Mouse (Mus musculus) limb, embryonic 14.5 days (tissue): ENCODE results near the gene Tbc1d17. TPM values are rescaled to one million over a fixed set of nuclear protein-coding genes. Genes with fewer than 3 reads are reported as not detected.

Source experiments
- ATAC-seq: fragments of 200-750 bp; cut with Nextera tagmentation; 2 replicates; pipeline ENCODE4 v1.8.0; 2017; ENCODE audit warnings: low read depth, moderate number of reproducible peaks, moderate TSS enrichment; ENCODE audit not compliant: low FRiP score
- DNase-seq: peaks from one replicate; pipeline ENCODE4 v3.0.0-alpha.2; 2015; ENCODE audit warnings: low spot score
- H3K27ac ChIP-seq: fragments of 300-500 bp; sonication (generic); replicated peaks from 2 replicates; pipeline ENCODE4 v1.5.1; 2014; ENCODE audit warnings: low read depth, mild to moderate bottlenecking, low read length, moderate library complexity, mixed read lengths
- H3K27me3 ChIP-seq: fragments of 300-500 bp; sonication (generic); 2 replicates; pipeline ENCODE4 v1.6.1; 2014; ENCODE audit warnings: low read length, mixed read lengths; ENCODE audit not compliant: control insufficient read depth, insufficient read depth
- H3K36me3 ChIP-seq: fragments of 300-500 bp; sonication (generic); 2 replicates; pipeline ENCODE4 v1.6.1; 2014; ENCODE audit warnings: mild to moderate bottlenecking, low read length, moderate library complexity, mixed read lengths; ENCODE audit not compliant: control insufficient read depth, insufficient read depth
- H3K4me1 ChIP-seq: fragments of 300-500 bp; sonication (generic); 2 replicates; pipeline ENCODE4 v1.6.1; 2014; ENCODE audit warnings: antibody characterized with exemption, low read length, mixed read lengths; ENCODE audit not compliant: control insufficient read depth, insufficient read depth
- H3K4me2 ChIP-seq: fragments of 300-500 bp; sonication (generic); replicated peaks from 2 replicates; pipeline ENCODE4 v1.6.1; 2014; ENCODE audit warnings: low read depth, mild to moderate bottlenecking, low read length, moderate library complexity; ENCODE audit not compliant: severe bottlenecking
- H3K4me3 ChIP-seq: fragments of 300-500 bp; sonication (generic); replicated peaks from 2 replicates; pipeline ENCODE4 v1.5.1; 2014; ENCODE audit warnings: low read length
- H3K9ac ChIP-seq: fragments of 300-500 bp; sonication (generic); 2 replicates; pipeline ENCODE4 v1.6.1; 2014; ENCODE audit warnings: mild to moderate bottlenecking, low read depth, low read length, moderate library complexity; ENCODE audit not compliant: severe bottlenecking
- H3K9me3 ChIP-seq: fragments of 300-500 bp; sonication (generic); 2 replicates; pipeline ENCODE4 v1.6.1; 2016; ENCODE audit warnings: low read length; ENCODE audit not compliant: control insufficient read depth
- POLR2A ChIP-seq: fragments of 200-500 bp; IDR thresholded peaks from 2 replicates; pipeline ENCODE4 v1.8.0; 2012; ENCODE audit warnings: inconsistent platforms, mild to moderate bottlenecking, moderate library complexity, borderline replicate concordance; ENCODE audit not compliant: insufficient read depth, insufficient read length; ENCODE audit errors: extremely low read depth
- WGBS: fragments of 180-500 bp; shearing (Covaris S2); extraction: QIAGEN DNeasy Blood & Tissue Kit; methylation state at CpG from one replicate; pipeline ENCODE4 v1.1.7; 2014; 5-methylcytosine and 5-hydroxymethylcytosine counted together
- polyA plus RNA-seq, 2 experiments: library from polyadenylated mRNA; depleted of rRNA in 1 of 2; stranded (reverse) in 1 of 2; unstranded in 1 of 2; fragments of >200 nt; fragmentation: Nextera tagmentation in 1 of 2; extraction: Ambion mirVana in 1 of 2; gene quantifications; 2 replicates each; pipeline versions ENCODE4 v1.2.1 to v1.2.3; 2012 to 2014

Gene Tbc1d17
- polyA plus RNA-seq, 2 experiments, result 76.0 to 86.0 TPM

DNA sequence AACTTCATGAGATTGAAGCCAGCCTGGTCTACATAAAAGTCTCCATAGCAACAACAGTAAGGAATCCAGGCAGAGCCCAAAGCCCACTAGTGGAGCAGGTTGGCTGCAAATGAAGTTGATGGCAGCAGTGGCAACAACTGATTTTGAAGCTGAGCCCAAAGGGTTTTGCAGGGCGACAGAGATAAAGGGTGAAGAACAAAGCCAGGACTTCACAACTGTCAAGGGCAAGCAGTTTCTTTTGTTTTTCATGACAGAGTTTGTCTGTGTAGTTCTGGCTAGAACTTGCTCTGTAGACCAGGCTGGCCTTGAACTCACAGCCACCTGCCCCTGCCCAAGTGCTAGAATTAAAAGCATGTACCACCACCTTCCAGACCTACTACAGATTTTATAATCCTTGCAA is 22.3 kb upstream of the Tbc1d17 start:
- Histone ChIP-seq H3K36me3 (peaks cover 16% of the 10 kb centered on the region), H3K27me3 (no peaks in the 10 kb centered on the region), H3K9me3 (no peaks in the 10 kb centered on the region), H3K4me2 (no peak overlapping the region), H3K27ac (no peak overlapping the region), H3K4me3 (no peak overlapping the region), H3K4me1 (peaks cover 29% of the 10 kb centered on the region), H3K9ac (no peak overlapping the region)
- no peak for TF ChIP-seq POLR2A
- WGBS, result 82% methylated on average over 1 of the region's 1 CpGs
- ATAC-seq (no peak), DNase-seq (no peak)

DNA sequence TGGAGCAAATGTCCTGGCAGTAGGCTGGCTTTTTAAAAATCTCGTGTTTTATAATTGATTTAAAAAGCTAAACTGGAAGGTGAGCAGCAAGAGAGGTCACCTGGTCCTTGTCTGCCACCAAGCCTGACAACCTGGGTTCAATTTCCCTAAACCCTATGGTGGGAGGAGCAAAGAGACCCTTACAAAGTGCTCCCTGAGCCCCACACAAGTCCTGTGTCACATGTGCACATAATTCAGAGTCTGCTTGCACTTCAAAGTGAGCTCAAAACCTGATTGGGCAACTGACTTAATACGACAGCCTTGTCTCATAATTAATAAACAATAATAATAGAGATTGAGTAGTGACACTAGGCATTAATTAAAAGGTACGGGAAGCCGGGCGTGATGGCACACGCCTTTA is 21.7 kb upstream of the Tbc1d17 start:
- peak overlapping the region; percentile 100; the same call in 1 of the 2 replicates for H3K9ac ChIP-seq
- H3K4me1 ChIP-seq, result peaks cover 35% of the 10 kb centered on the region
- TF ChIP-seq POLR2A, result no peak
- H3K27me3 ChIP-seq, result no peaks in the 10 kb centered on the region
- H3K4me3 ChIP-seq, result peak overlapping the region; percentile 98
- DNase-seq (no peak), ATAC-seq (no peak)
- peaks cover 16% of the 10 kb centered on the region for H3K36me3 ChIP-seq
- peak overlapping the region; percentile 94 for H3K4me2 ChIP-seq
- H3K27ac ChIP-seq, result peak overlapping the region; percentile 100
- no peaks in the 10 kb centered on the region for H3K9me3 ChIP-seq
- 67% methylated on average over 6 of the region's 6 CpGs for WGBS

DNA sequence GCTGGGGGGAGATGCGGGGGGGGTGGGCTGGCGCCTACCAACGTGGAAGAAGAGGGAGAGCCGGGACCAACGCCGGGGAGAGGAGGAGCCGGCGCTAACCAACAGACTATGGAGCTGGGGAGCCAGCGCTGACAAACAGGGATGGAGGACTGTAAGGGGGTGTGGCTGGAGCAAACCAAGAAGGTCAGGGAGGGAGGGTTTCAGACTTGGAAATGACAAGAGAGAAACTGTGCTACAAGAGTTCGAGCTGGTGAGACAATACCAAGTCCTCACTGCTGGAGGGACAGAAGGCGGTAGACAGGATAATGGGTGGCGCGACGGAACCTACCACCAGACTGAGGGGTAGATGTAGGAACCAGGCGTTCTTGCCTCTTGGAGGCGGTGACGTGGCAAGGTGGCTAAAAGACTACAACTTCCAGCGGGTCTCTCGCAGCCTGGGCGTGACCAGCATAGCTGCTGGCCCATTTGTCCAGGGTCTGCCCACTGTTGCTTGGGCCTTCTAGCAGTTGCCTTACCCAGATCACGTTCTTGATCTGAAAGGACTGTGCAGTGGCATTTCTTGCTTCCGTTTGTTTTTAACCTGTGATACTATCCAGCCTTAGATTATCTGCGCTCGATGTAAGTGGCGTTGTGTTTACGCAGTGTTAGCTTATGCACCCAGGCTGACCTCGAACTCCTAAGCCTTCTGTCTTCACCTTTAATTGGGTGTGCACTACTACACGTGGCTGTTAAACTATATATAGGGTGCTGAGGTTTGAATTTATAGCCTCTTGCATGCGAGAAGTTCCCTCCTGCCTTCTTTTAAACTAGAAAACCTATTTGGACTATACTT is 21.0 kb upstream of the Tbc1d17 start, which contains the start of gene Ptov1:
Ptov1 (minus strand) TSS at position 92 of the 832 bp plus-strand sequence.
- H3K36me3 ChIP-seq, result peaks cover 21% of the 10 kb centered on the region
- H3K4me3 ChIP-seq, result peak within 1 kb of the TSS; percentile 98
- H3K27me3 ChIP-seq, result no peaks in the 10 kb centered on the region
- 5% methylated on average over 28 of the region's 29 CpGs for WGBS
- H3K4me1 ChIP-seq, result peaks cover 40% of the 10 kb centered on the region
- peak; percentile 92 for ATAC-seq
- peak within 1 kb of the TSS; percentile 94 for H3K4me2 ChIP-seq
- peak within 1 kb of the TSS; percentile 100 for H3K27ac ChIP-seq
- no peaks in the 10 kb centered on the region for H3K9me3 ChIP-seq
- TF ChIP-seq POLR2A, result peak; percentile 39; the same call in 1 of the 2 replicates
- peak; percentile 97 for DNase-seq
- peak within 1 kb of the TSS; percentile 100 for H3K9ac ChIP-seq

DNA sequence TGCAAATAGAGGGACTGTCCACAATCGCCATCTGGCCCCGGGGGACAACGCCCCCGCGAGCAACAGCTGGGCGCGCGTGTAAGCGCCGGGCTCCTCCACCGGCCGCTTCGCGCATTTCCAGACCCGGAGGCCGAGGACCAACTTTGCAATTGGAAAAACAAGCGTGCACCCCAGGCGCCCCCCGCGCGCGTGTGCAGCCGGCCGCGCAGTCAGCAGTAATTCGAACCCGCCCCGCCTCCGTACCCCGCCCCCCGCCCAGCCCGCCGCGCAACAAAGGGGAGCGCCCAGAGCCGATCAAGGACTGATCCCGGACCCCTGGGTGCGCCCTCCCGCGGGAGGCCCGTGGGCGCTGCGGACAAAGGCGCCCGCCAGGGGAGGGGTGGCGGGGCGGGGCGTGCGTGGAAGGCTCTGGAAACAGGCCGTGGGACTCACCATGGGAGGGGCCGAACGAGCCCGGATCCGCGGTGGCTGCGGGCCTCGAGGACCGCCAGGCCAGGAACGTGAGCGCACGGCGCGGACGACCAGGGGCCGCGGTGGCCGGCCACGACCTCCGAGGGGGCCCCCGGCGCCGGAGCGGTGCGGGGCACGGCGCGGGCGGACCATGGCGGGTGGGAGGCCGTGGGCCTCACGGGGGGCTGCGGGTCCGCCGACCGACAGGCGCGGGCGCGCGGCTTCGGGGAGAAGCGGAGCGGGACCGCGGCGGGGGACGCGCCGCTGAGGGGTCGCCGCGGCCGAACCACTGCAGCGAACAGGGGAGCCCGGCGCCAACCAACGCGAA is 20.2 kb upstream of the Tbc1d17 start:
- Histone ChIP-seq H3K9me3 (no peaks in the 10 kb centered on the region), H3K27ac (peak overlapping the region; percentile 100), H3K4me2 (peak overlapping the region; percentile 94), H3K36me3 (peaks cover 29% of the 10 kb centered on the region), H3K4me1 (peaks cover 40% of the 10 kb centered on the region), H3K4me3 (peak overlapping the region; percentile 98), H3K27me3 (no peaks in the 10 kb centered on the region), H3K9ac (peak overlapping the region; percentile 100)
- TF ChIP-seq POLR2A, result peak; percentile 42; the same call in 1 of the 2 replicates
- ATAC-seq (peak; percentile 66), DNase-seq (peak; percentile 81)
- WGBS, result under 1% methylated on average over 70 of the region's 108 CpGs

DNA sequence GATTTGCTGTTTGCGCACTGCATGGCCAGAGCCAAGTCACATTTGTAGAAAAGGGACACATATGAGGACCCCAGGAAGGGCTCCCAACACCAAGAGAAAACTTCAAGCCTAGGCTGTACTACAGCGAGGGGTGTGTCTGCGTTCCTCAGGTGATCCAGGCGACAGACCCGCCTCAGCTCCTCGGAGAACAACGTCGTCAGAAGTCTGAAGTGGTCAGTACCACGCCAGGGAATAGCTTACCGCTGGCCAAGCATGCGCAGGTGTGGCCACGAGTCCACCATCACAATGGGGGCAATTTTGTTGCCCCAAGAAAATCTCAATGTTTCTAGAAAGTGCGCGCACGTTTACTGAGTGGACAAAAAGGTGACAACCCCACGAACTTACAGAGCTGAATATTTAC is 19.6 kb upstream of the Tbc1d17 start:
- H3K4me1 ChIP-seq, result peaks cover 40% of the 10 kb centered on the region
- H3K9ac ChIP-seq, result peak overlapping the region; percentile 100
- peak overlapping the region; percentile 94 for H3K4me2 ChIP-seq
- H3K9me3 ChIP-seq, result no peaks in the 10 kb centered on the region
- H3K27me3 ChIP-seq, result no peaks in the 10 kb centered on the region
- no peak for DNase-seq
- ATAC-seq, result no peak
- H3K27ac ChIP-seq, result peak overlapping the region; percentile 100
- no peak for TF ChIP-seq POLR2A
- 5% methylated on average over 16 of the region's 16 CpGs for WGBS
- peaks cover 36% of the 10 kb centered on the region for H3K36me3 ChIP-seq
- peak overlapping the region; percentile 98 for H3K4me3 ChIP-seq
